Mouse (Mus musculus): Measurements from ENCODE around the gene Cacna1d. TPM values are rescaled to one million over a fixed set of nuclear protein-coding genes. Genes with fewer than 3 reads are reported as not detected.

Cacna1d gene
- polyA plus RNA-seq, 1 experiment from 2014 or later = 5.6 TPM

DNA sequence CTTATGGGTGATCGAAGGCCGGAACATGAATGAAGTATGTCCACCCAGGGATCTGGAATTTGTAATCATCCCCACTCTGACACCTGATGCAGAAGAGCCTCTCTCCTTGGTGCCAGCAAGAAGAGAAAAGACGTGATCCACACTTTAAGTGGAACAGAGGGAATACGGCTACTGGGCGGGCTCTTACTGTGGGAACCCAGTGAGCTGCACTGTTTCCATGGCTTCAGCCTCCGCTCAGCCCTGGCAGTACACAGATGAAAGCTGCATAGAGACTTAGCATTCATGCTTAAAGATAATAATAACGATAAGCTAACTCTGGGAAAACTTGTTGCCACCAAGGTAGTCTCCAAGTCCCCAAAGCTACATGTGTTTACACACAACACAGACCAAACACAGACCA, 147.5 kb downstream of the Cacna1d start:
- H3K36me3 ChIP-seq = no peaks in the 10 kb centered on the region
- no peaks in the 10 kb centered on the region; the same call in 1 of the 2 replicates for H3K4me1 ChIP-seq (replicated peaks)
- H3K4me3 ChIP-seq (replicated peaks) = no peak overlapping the region
- H3K27ac ChIP-seq = no peak overlapping the region
- H3K27me3 ChIP-seq = 0 out of 2 replicates have a peak, but pooled peaks cover 2% of the 10 kb centered on the region
- H3K4me2 ChIP-seq (replicated peaks) = no peak overlapping the region
- H3K9me3 ChIP-seq = no peaks in the 10 kb centered on the region
- no peak overlapping the region for H3K9ac ChIP-seq (replicated peaks)
- no peak for ATAC-seq
- WGBS = 71% methylated on average over 7 of the region's 7 CpGs

DNA sequence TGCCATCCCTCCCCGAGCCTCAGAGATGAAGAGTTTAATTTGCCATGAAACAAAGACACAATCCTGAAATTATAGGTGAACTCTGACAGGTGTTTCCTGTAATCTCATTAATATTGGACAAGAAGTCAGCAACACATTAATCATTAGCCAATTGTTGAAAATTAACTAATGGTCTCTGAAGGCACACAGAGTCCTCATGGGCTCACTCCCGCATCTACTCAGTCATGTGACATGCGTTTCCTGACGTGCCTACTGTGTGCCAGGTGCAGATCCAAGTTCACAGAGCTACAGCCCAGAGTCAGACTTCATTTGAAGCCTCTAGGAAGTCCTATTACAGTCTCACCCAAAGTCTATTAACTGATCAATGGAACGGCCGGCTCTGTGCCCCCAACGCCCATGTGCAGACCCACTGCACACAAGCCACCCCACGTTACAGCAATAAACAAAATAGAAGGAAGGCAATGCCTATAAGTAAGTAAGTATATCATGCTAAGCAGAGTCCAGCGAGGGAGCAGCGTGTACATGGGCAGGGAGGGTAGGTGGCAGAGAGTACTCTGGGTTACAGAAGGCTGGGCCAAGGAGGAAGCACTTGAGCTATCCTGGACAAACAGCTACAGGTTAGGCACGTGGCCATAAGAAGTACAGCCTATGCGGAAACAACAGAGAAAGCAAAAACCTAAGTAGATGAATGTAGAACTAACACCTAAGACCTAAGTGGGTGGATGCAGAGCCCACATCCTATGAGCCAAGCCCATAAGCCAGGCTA, 149.2 kb downstream of the Cacna1d start:
- WGBS = 89% methylated on average over 12 of the region's 12 CpGs
- ATAC-seq = no peak
- no peaks in the 10 kb centered on the region for H3K36me3 ChIP-seq
- H3K27ac ChIP-seq = no peak overlapping the region
- H3K4me3 ChIP-seq (replicated peaks) = no peak overlapping the region
- no peaks in the 10 kb centered on the region for H3K9me3 ChIP-seq
- H3K4me2 ChIP-seq (replicated peaks) = no peak overlapping the region
- H3K9ac ChIP-seq (replicated peaks) = no peak overlapping the region
- H3K4me1 ChIP-seq (replicated peaks) = no peaks in the 10 kb centered on the region; the same call in 1 of the 2 replicates
- no peaks in the 10 kb centered on the region for H3K27me3 ChIP-seq

- no peak overlapping the region for H3K4me3 ChIP-seq (replicated peaks)
- H3K27me3 ChIP-seq = no peaks in the 10 kb centered on the region
- no peaks in the 10 kb centered on the region for H3K36me3 ChIP-seq
- H3K4me2 ChIP-seq (replicated peaks) = no peak overlapping the region
- no peak overlapping the region for H3K27ac ChIP-seq
- no peak overlapping the region for H3K9ac ChIP-seq (replicated peaks)
- WGBS = 65% methylated on average over 3 of the region's 3 CpGs
- H3K4me1 ChIP-seq (replicated peaks) = no peaks in the 10 kb centered on the region
- no peak for ATAC-seq
- H3K9me3 ChIP-seq = no peaks in the 10 kb centered on the region
Observed at GRCm38 (mm10) chr14:30340140-30340539, 151.1 kb downstream of the Cacna1d start.

GRCm38 (mm10) chr14:30331856-30332255, 159.4 kb downstream of the Cacna1d start:
- H3K36me3 ChIP-seq = no peaks in the 10 kb centered on the region
- H3K9ac ChIP-seq (replicated peaks) = no peak overlapping the region
- H3K4me1 ChIP-seq (replicated peaks) = no peaks in the 10 kb centered on the region
- H3K4me3 ChIP-seq (replicated peaks) = no peak overlapping the region
- H3K9me3 ChIP-seq = no peaks in the 10 kb centered on the region
- H3K4me2 ChIP-seq (replicated peaks) = no peak overlapping the region
- no peaks in the 10 kb centered on the region for H3K27me3 ChIP-seq
- H3K27ac ChIP-seq = no peak overlapping the region
- ATAC-seq = no peak
- WGBS = 71% methylated on average over 1 of the region's 1 CpGs

GRCm38 (mm10) chr14:30330416-30331181, 160.7 kb downstream of the Cacna1d start:
- Histone ChIP-seq H3K4me3 (replicated peaks) (no peak overlapping the region), H3K9ac (replicated peaks) (no peak overlapping the region), H3K27ac (no peak overlapping the region), H3K27me3 (no peaks in the 10 kb centered on the region), H3K9me3 (no peaks in the 10 kb centered on the region), H3K4me2 (replicated peaks) (no peak overlapping the region), H3K4me1 (replicated peaks) (no peaks in the 10 kb centered on the region), H3K36me3 (no peaks in the 10 kb centered on the region)
- WGBS = 84% methylated on average over 17 of the region's 17 CpGs
- ATAC-seq = no peak

DNA sequence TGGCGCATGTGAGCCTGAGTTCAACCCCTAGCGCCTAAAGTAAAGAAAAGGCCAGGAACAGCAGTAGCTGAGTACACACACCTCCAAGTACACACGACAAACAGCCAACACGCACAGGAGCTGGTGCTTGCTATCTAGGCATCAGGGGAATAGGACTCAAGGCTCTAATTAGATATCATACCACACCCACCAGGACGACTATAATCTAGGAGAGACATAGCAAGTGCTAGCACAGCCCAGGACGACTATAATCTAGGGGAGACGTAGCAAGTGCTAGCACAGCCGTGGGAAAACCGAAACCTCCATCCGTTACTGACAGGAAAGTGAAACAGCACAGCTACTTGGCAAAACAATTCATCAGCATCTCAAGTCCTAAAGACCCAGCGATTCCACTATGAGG, 162.1 kb downstream of the Cacna1d start:
- no peaks in the 10 kb centered on the region for H3K4me1 ChIP-seq (replicated peaks)
- no peak for ATAC-seq

GRCm38 (mm10) chr14:30327452-30327851, 163.8 kb downstream of the Cacna1d start:
- Histone ChIP-seq H3K4me3 (replicated peaks) (no peak overlapping the region), H3K4me2 (replicated peaks) (no peak overlapping the region)

More for the DNA sequence above, 162.1 kb downstream of the Cacna1d start:
- Histone ChIP-seq H3K4me3 (replicated peaks) (no peak overlapping the region), H3K36me3 (no peaks in the 10 kb centered on the region), H3K9me3 (no peaks in the 10 kb centered on the region), H3K9ac (replicated peaks) (no peak overlapping the region), H3K4me2 (replicated peaks) (no peak overlapping the region), H3K27ac (no peak overlapping the region), H3K27me3 (no peaks in the 10 kb centered on the region)
- 86% methylated on average over 11 of the region's 11 CpGs for WGBS

GRCm38 (mm10) chr14:30327051-30327450, 164.2 kb downstream of the Cacna1d start:
- H3K36me3 ChIP-seq = no peaks in the 10 kb centered on the region
- 47% methylated on average over 8 of the region's 8 CpGs for WGBS
- no peaks in the 10 kb centered on the region for H3K27me3 ChIP-seq
- no peaks in the 10 kb centered on the region for H3K4me1 ChIP-seq (replicated peaks)
- H3K9ac ChIP-seq (replicated peaks) = no peak overlapping the region
- H3K27ac ChIP-seq = no peak overlapping the region
- no peak overlapping the region for H3K4me3 ChIP-seq (replicated peaks)
- no peak for ATAC-seq
- H3K9me3 ChIP-seq = no peaks in the 10 kb centered on the region
- H3K4me2 ChIP-seq (replicated peaks) = no peak overlapping the region

More at GRCm38 (mm10) chr14:30327452-30327851, 163.8 kb downstream of the Cacna1d start:
- H3K27me3 ChIP-seq = no peaks in the 10 kb centered on the region
- 58% methylated on average over 7 of the region's 7 CpGs for WGBS
- no peak for ATAC-seq
- H3K27ac ChIP-seq = no peak overlapping the region
- no peaks in the 10 kb centered on the region for H3K9me3 ChIP-seq
- H3K4me1 ChIP-seq (replicated peaks) = no peaks in the 10 kb centered on the region
- H3K9ac ChIP-seq (replicated peaks) = no peak overlapping the region
- no peaks in the 10 kb centered on the region for H3K36me3 ChIP-seq

- Histone ChIP-seq H3K4me1 (replicated peaks) (no peaks in the 10 kb centered on the region), H3K27me3 (no peaks in the 10 kb centered on the region), H3K4me3 (replicated peaks) (no peak overlapping the region), H3K4me2 (replicated peaks) (no peak overlapping the region), H3K27ac (no peak overlapping the region), H3K9ac (replicated peaks) (no peak overlapping the region), H3K36me3 (no peaks in the 10 kb centered on the region), H3K9me3 (no peaks in the 10 kb centered on the region)
- no peak for ATAC-seq
- WGBS = 87% methylated on average over 4 of the region's 4 CpGs
Observed at GRCm38 (mm10) chr14:30326226-30326625, 165.0 kb downstream of the Cacna1d start.

DNA sequence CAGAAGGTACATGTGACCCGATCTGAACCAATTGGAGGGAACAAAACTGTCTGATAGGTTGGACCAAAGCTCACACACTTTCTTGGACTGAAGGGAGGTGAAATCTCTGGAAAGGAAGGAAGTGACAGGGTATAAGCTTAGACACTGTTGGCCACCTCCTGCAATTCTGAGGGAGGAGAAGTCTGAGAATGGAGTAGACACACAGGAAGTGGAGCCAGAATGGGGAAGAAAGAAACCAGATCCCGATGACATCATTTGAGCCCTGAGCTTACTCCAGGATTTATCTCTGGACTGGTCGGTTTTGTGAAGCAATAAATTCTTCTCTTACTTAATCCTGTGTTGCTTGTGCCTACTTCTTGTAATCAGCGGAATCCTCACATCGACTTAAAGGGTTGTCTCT, 166.3 kb downstream of the Cacna1d start:
- Histone ChIP-seq H3K36me3 (no peaks in the 10 kb centered on the region), H3K9me3 (no peaks in the 10 kb centered on the region), H3K27ac (no peak overlapping the region), H3K27me3 (no peaks in the 10 kb centered on the region), H3K9ac (replicated peaks) (no peak overlapping the region), H3K4me3 (replicated peaks) (no peak overlapping the region), H3K4me2 (replicated peaks) (no peak overlapping the region), H3K4me1 (replicated peaks) (no peaks in the 10 kb centered on the region)
- WGBS = 89% methylated on average over 5 of the region's 5 CpGs
- no peak for ATAC-seq

DNA sequence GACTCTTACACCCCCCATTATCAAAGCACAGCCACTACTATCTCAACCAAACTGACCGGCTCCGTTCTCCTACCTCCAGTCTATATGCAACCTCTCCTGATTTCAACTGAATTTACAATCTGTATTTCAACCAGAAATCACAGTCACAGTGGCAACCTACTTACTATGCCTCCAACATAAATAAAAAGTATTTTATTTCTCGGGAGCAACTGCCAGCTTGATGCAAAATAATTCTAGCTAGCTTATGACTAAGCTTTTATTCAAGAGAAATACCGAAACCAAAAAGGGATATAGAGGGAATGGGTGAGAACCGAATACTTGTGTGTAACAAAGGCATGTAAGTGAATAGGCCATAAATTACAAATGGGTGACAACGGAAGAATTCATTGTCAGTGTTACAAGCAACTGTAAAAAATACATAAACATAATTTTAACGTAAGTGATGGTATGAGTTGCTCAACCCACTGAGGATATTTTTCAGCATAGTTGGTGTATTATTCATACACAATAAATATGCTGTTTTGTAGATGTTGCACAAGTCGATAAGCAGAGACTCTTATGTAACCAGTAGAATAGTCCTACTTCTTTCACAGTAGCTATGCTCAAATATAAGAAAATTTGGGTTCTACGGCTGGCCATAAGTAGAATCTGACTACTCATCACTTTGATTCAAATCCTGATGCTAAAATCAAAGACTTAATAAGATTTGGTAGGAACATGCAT, 172.4 kb downstream of the Cacna1d start:
- ATAC-seq = no peak
- no peaks in the 10 kb centered on the region for H3K36me3 ChIP-seq
- H3K27ac ChIP-seq = no peak overlapping the region
- H3K9ac ChIP-seq (replicated peaks) = no peak overlapping the region
- no peaks in the 10 kb centered on the region for H3K9me3 ChIP-seq
- H3K27me3 ChIP-seq = no peaks in the 10 kb centered on the region
- no peak overlapping the region for H3K4me3 ChIP-seq (replicated peaks)
- H3K4me1 ChIP-seq (replicated peaks) = no peaks in the 10 kb centered on the region
- WGBS = 94% methylated on average over 9 of the region's 9 CpGs
- no peak overlapping the region for H3K4me2 ChIP-seq (replicated peaks)

DNA sequence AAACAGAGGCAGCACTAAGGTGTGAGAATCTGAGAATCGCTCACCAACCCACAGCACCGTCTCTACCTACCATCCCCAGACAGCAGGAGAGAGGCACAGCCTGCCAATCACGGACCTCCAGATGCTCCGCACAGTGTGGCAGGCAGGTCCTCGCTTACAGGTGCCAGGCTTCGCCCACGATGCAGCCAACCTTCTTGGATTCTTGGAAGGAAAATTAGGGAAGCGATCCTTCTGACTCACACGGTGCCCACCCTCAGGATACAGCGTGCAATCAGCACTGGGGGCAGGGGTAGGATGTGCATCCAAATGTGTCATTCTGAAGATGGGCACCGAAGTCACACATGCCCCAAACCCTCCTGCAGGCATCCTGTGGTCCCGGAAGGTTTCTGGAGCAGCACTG, 173.0 kb downstream of the Cacna1d start:
- no peaks in the 10 kb centered on the region for H3K9me3 ChIP-seq
- no peaks in the 10 kb centered on the region for H3K4me1 ChIP-seq (replicated peaks)
- no peak overlapping the region for H3K27ac ChIP-seq
- H3K4me2 ChIP-seq (replicated peaks) = no peak overlapping the region
- no peak overlapping the region for H3K9ac ChIP-seq (replicated peaks)
- H3K4me3 ChIP-seq (replicated peaks) = no peak overlapping the region
- no peaks in the 10 kb centered on the region for H3K27me3 ChIP-seq
- WGBS = 93% methylated on average over 12 of the region's 12 CpGs
- no peak for ATAC-seq
- H3K36me3 ChIP-seq = no peaks in the 10 kb centered on the region

All from midbrain, embryonic 13.5 days (tissue).